Mouse (Mus musculus): ENCODE measurements around the gene Tnik. TPM values are rescaled to one million over a fixed set of nuclear protein-coding genes. Genes with fewer than 3 reads are reported as not detected.
A peak's percentile ranks its signal among the peaks of the same experiment; 100 is the strongest.

The Tnik gene
- polyA plus RNA-seq, 1 experiment from 2014 or later, result 106 TPM

GRCm38 (mm10) chr3:28555795-28556570, 293.0 kb downstream of the Tnik start:
- no peaks in the 10 kb centered on the region for H3K9me3 ChIP-seq (ENCODE audit: control insufficient read depth, low read length)
- no peak overlapping the region for H3K27ac ChIP-seq (ENCODE audit: low read depth, low read length)
- no peaks in the 10 kb centered on the region; the same call in 1 of the 2 replicates for H3K36me3 ChIP-seq (ENCODE audit: control insufficient read depth, insufficient read depth, low read length)
- 63% methylated on average over 7 of the region's 7 CpGs for WGBS
- H3K27me3 ChIP-seq (ENCODE audit: control insufficient read depth, insufficient read depth, low read length), result no peaks in the 10 kb centered on the region
- H3K9ac ChIP-seq (replicated peaks; ENCODE audit: low read depth, low read length), result no peak overlapping the region
- no peak overlapping the region for H3K4me3 ChIP-seq (ENCODE audit: low read depth, low read length)
- no peak overlapping the region for H3K4me2 ChIP-seq (ENCODE audit: low read depth, low read length)
- ATAC-seq (ENCODE audit: low read depth), result no peak
- 0 out of 2 replicates have a peak, but pooled peaks cover 8% of the 10 kb centered on the region for H3K4me1 ChIP-seq (ENCODE audit: control insufficient read depth, insufficient read depth, low read length)

GRCm38 (mm10) chr3:28558328-28558871, 295.4 kb downstream of the Tnik start:
- Histone ChIP-seq H3K4me2 (ENCODE audit: low read depth, low read length) (no peak overlapping the region), H3K4me1 (ENCODE audit: control insufficient read depth, insufficient read depth, low read length) (0 out of 2 replicates have a peak, but pooled peaks cover 8% of the 10 kb centered on the region), H3K27me3 (ENCODE audit: control insufficient read depth, insufficient read depth, low read length) (no peaks in the 10 kb centered on the region), H3K27ac (ENCODE audit: low read depth, low read length) (peak overlapping the region; percentile 16; the same call in 1 of the 2 replicates), H3K9me3 (ENCODE audit: control insufficient read depth, low read length) (no peaks in the 10 kb centered on the region), H3K9ac (replicated peaks; ENCODE audit: low read depth, low read length) (no peak overlapping the region), H3K36me3 (ENCODE audit: control insufficient read depth, insufficient read depth, low read length) (peaks cover 4% of the 10 kb centered on the region), H3K4me3 (ENCODE audit: low read depth, low read length) (no peak overlapping the region)
- 48% methylated on average over 4 of the region's 4 CpGs for WGBS
- ATAC-seq (ENCODE audit: low read depth), result peak; percentile 79

GRCm38 (mm10) chr3:28561408-28561807, 298.4 kb downstream of the Tnik start:
- Histone ChIP-seq H3K4me2 (ENCODE audit: low read depth, low read length) (no peak overlapping the region), H3K27me3 (ENCODE audit: control insufficient read depth, insufficient read depth, low read length) (no peaks in the 10 kb centered on the region), H3K4me3 (ENCODE audit: low read depth, low read length) (no peak overlapping the region), H3K9ac (replicated peaks; ENCODE audit: low read depth, low read length) (no peak overlapping the region), H3K27ac (ENCODE audit: low read depth, low read length) (no peak overlapping the region), H3K4me1 (ENCODE audit: control insufficient read depth, insufficient read depth, low read length) (0 out of 2 replicates have a peak, but pooled peaks cover 3% of the 10 kb centered on the region), H3K36me3 (ENCODE audit: control insufficient read depth, insufficient read depth, low read length) (peaks cover 4% of the 10 kb centered on the region; the same call in 1 of the 2 replicates), H3K9me3 (ENCODE audit: control insufficient read depth, low read length) (no peaks in the 10 kb centered on the region)
- no peak for ATAC-seq (ENCODE audit: low read depth)
- 65% methylated on average over 4 of the region's 4 CpGs for WGBS

DNA sequence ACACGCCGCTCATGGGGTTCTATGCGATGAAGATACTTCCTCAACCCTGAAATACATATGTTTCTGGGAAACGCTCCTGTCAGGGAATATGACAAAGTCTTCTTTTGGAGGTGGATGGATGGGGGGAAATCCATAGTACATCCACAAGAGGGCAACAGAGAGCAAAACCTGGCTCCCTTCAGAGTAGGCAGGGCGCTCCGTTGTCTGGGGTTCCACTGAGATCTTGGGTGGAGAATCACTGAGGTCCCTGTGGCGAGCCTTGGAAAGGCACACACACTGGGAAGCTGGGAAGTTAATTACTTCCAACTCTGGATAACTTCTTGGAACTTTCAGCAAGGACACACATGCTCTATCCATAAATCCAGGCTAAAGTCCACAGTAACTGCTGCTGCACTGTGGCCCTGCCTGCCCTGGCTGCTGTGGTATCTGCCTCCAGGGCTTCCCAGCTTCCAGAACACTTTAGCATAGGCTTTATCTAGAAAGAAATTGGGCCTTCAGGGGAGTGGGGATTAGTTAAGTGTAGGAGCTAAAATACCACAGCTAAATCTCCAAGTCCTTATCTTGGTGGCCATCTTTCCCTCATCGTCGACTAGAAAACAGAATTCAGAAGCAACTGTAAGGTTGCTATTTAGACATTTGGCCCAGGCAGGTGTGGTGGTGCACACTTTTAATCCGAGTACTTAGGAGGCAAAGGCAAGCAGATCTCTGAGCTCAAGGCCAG, 299.8 kb downstream of the Tnik start:
- no peaks in the 10 kb centered on the region for H3K9me3 ChIP-seq (ENCODE audit: control insufficient read depth, low read length)
- no peak overlapping the region for H3K27ac ChIP-seq (ENCODE audit: low read depth, low read length)
- no peaks in the 10 kb centered on the region for H3K27me3 ChIP-seq (ENCODE audit: control insufficient read depth, insufficient read depth, low read length)
- whole genome bisulfite sequencing, result 76% methylated on average over 10 of the region's 10 CpGs
- H3K4me1 ChIP-seq (ENCODE audit: control insufficient read depth, insufficient read depth, low read length), result 0 out of 2 replicates have a peak, but pooled peaks cover 3% of the 10 kb centered on the region
- H3K4me3 ChIP-seq (ENCODE audit: low read depth, low read length), result no peak overlapping the region
- H3K9ac ChIP-seq (replicated peaks; ENCODE audit: low read depth, low read length), result no peak overlapping the region
- H3K4me2 ChIP-seq (ENCODE audit: low read depth, low read length), result no peak overlapping the region
- H3K36me3 ChIP-seq (ENCODE audit: control insufficient read depth, insufficient read depth, low read length), result peaks cover 4% of the 10 kb centered on the region; the same call in 1 of the 2 replicates
- no peak for ATAC-seq (ENCODE audit: low read depth)

DNA sequence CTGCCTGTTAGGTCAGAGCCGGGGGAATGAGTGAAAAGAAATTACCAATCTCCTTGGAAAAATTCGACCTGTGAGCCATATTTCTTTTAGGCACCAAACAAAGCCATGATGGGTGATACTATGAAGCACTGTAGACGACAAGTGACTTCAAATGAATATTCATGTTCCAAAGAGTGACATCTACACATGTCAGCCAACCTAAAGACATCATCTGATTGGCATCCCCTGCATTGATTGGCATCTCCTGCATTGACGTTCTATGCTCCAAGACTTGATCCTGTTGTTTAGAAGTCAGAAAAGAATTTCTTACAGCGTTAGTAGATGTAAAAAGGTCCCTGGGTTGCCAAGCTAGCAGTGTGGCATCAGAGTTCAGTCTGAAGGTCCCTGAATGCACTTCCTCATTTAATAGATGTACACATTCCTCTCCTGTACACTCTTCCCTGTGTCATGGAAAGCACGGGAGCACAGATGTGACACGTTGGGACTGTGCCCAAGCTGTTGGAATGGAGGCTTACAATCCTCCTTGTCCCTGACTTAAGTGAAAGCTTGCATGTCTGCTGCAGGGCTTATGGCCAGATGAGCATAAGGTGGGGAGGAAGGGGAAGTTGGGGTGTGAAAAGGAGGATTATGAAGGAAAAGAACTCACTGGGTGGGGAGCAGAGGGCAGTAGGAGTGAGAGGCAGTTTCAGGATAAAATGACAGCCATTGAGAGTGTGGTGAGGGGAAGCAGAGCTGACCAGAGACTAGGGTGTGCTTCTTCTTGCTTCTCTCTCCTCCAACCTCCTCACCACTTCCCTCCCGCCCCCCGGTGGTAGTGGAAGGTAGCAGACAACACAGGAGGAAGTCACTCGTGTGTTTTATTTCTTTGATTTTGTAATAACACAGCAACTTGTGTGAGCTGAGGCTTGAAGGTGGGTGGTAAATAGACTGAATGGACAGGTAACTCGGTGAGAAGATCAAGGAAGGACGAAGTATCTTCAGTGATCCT, 301.6 kb downstream of the Tnik start:
- Histone ChIP-seq H3K27me3 (ENCODE audit: control insufficient read depth, insufficient read depth, low read length) (no peaks in the 10 kb centered on the region), H3K9me3 (ENCODE audit: control insufficient read depth, low read length) (no peaks in the 10 kb centered on the region), H3K9ac (replicated peaks; ENCODE audit: low read depth, low read length) (no peak overlapping the region), H3K36me3 (ENCODE audit: control insufficient read depth, insufficient read depth, low read length) (peaks cover 4% of the 10 kb centered on the region; the same call in 1 of the 2 replicates), H3K4me1 (ENCODE audit: control insufficient read depth, insufficient read depth, low read length) (no peaks in the 10 kb centered on the region), H3K4me2 (ENCODE audit: low read depth, low read length) (no peak overlapping the region), H3K27ac (ENCODE audit: low read depth, low read length) (no peak overlapping the region), H3K4me3 (ENCODE audit: low read depth, low read length) (no peak overlapping the region)
- 70% methylated on average over 12 of the region's 12 CpGs for WGBS
- no peak for ATAC-seq (ENCODE audit: low read depth)

GRCm38 (mm10) chr3:28577301-28577700, 314.3 kb downstream of the Tnik start:
- no peaks in the 10 kb centered on the region for H3K9me3 ChIP-seq (ENCODE audit: control insufficient read depth, low read length)
- H3K9ac ChIP-seq (replicated peaks; ENCODE audit: low read depth, low read length), result no peak overlapping the region
- H3K4me3 ChIP-seq (ENCODE audit: low read depth, low read length), result no peak overlapping the region
- no peak overlapping the region for H3K4me2 ChIP-seq (ENCODE audit: low read depth, low read length)
- H3K4me1 ChIP-seq (ENCODE audit: control insufficient read depth, insufficient read depth, low read length), result no peaks in the 10 kb centered on the region
- H3K27me3 ChIP-seq (ENCODE audit: control insufficient read depth, insufficient read depth, low read length), result no peaks in the 10 kb centered on the region
- peak; percentile 45; the same call in 1 of the 2 replicates for ATAC-seq (ENCODE audit: low read depth)
- WGBS, result 38% methylated on average over 15 of the region's 15 CpGs
- H3K27ac ChIP-seq (ENCODE audit: low read depth, low read length), result no peak overlapping the region
- peaks cover 4% of the 10 kb centered on the region for H3K36me3 ChIP-seq (ENCODE audit: control insufficient read depth, insufficient read depth, low read length)

DNA sequence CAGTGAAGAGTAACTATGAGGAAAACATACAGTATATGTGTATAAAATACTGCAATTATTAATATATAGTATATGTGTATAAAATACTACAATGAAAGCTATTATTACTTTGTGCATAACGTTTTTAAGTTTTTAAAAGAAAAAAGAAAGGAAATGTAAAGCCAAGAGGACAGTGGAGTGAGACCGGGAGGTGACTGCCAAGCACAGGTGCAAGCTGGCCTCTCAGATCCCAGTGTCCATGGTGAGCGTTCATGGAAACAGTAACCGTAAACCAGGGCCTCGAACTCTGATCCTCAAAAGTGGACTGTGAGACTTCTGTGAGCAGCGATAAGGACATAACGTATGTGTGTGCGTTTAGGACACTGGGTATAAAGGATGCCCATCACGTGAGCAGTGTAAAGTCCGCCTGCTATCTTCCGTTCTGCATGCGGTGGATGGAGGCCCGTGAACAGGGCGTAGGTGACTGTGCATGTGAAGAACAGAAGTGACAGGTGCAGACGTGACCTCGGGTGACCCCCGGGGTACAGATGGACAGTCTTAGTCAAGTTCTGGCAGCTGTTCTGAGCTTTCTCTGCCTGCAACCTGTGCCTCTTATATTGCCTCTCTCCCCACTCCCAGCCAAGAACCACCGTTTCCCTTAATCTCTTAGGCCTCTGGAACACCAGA, 316.1 kb downstream of the Tnik start:
- no peak overlapping the region for H3K4me2 ChIP-seq (ENCODE audit: low read depth, low read length)
- 88% methylated on average over 18 of the region's 18 CpGs for WGBS
- no peaks in the 10 kb centered on the region for H3K4me1 ChIP-seq (ENCODE audit: control insufficient read depth, insufficient read depth, low read length)
- H3K27me3 ChIP-seq (ENCODE audit: control insufficient read depth, insufficient read depth, low read length), result no peaks in the 10 kb centered on the region
- H3K36me3 ChIP-seq (ENCODE audit: control insufficient read depth, insufficient read depth, low read length), result peaks cover 4% of the 10 kb centered on the region
- H3K9ac ChIP-seq (replicated peaks; ENCODE audit: low read depth, low read length), result no peak overlapping the region
- H3K27ac ChIP-seq (ENCODE audit: low read depth, low read length), result no peak overlapping the region
- ATAC-seq (ENCODE audit: low read depth), result no peak
- no peak overlapping the region for H3K4me3 ChIP-seq (ENCODE audit: low read depth, low read length)
- H3K9me3 ChIP-seq (ENCODE audit: control insufficient read depth, low read length), result no peaks in the 10 kb centered on the region
